Mouse (Mus musculus): ENCODE results near the gene Taf11.
A peak's percentile ranks its signal among the peaks of the same experiment; 100 is the strongest.

Taf11 gene

GRCm38 (mm10) chr17:27920676-27921075 is 11.0 kb upstream of the Taf11 start:
- no peak for ATAC-seq (ENCODE audit: low TSS enrichment)

GRCm38 (mm10) chr17:27916366-27916765 is 6.7 kb upstream of the Taf11 start:
- ATAC-seq (ENCODE audit: low TSS enrichment) = no peak

- ATAC-seq (ENCODE audit: low TSS enrichment) = no peak
Measured at GRCm38 (mm10) chr17:27914742-27915141, 5.1 kb upstream of the Taf11 start.

GRCm38 (mm10) chr17:27911371-27911770 is 1.7 kb upstream of the Taf11 start:
- no peak for ATAC-seq (ENCODE audit: low TSS enrichment)

GRCm38 (mm10) chr17:27908888-27909621 is 589 bp downstream of the Taf11 start, which contains the start of gene Anks1:
Anks1 (plus strand) TSS chr17:27909306.
- peak; percentile 50 for ATAC-seq (ENCODE audit: low TSS enrichment)

GRCm38 (mm10) chr17:27908206-27908887 is 1.3 kb downstream of the Taf11 start:
- ATAC-seq (ENCODE audit: low TSS enrichment) = no peak

GRCm38 (mm10) chr17:27907512-27908205 is 2.0 kb downstream of the Taf11 start:
- peak; percentile 48; the same call in 1 of the 2 replicates for ATAC-seq (ENCODE audit: low TSS enrichment)

GRCm38 (mm10) chr17:27886499-27887210 is 23.0 kb downstream of the Taf11 start:
- ATAC-seq (ENCODE audit: low TSS enrichment) = no peak

GRCm38 (mm10) chr17:27883994-27884393 is 25.6 kb downstream of the Taf11 start:
- ATAC-seq (ENCODE audit: low TSS enrichment) = no peak

- ATAC-seq (ENCODE audit: low TSS enrichment) = no peak
Measured at GRCm38 (mm10) chr17:27883129-27883528, 26.5 kb downstream of the Taf11 start.

- ATAC-seq (ENCODE audit: low TSS enrichment) = no peak
Measured at GRCm38 (mm10) chr17:27881518-27881917, 28.1 kb downstream of the Taf11 start.

GRCm38 (mm10) chr17:27874510-27874909 is 35.1 kb downstream of the Taf11 start:
- ATAC-seq (ENCODE audit: low TSS enrichment) = no peak

- no peak for ATAC-seq (ENCODE audit: low TSS enrichment)
Measured at GRCm38 (mm10) chr17:27873583-27873982, 36.1 kb downstream of the Taf11 start.

- peak; percentile 95 for ATAC-seq (ENCODE audit: low TSS enrichment)
Measured at GRCm38 (mm10) chr17:27871851-27872250, 37.8 kb downstream of the Taf11 start.

GRCm38 (mm10) chr17:27866737-27867136 is 42.9 kb downstream of the Taf11 start:
- ATAC-seq (ENCODE audit: low TSS enrichment) = no peak

GRCm38 (mm10) chr17:27865461-27865860 is 44.2 kb downstream of the Taf11 start:
- ATAC-seq (ENCODE audit: low TSS enrichment) = no peak

- ATAC-seq (ENCODE audit: low TSS enrichment) = no peak
Measured at GRCm38 (mm10) chr17:27859131-27859530, 50.5 kb downstream of the Taf11 start.

GRCm38 (mm10) chr17:27857649-27858475 is 51.8 kb downstream of the Taf11 start:
- no peak for ATAC-seq (ENCODE audit: low TSS enrichment)

GRCm38 (mm10) chr17:27856798-27857648 is 52.6 kb downstream of the Taf11 start:
- peak; percentile 65 for ATAC-seq (ENCODE audit: low TSS enrichment)

- ATAC-seq (ENCODE audit: low TSS enrichment) = peak; percentile 88
Measured at GRCm38 (mm10) chr17:27856265-27856797, 53.3 kb downstream of the Taf11 start, which contains the start of gene Uhrf1bp1. Uhrf1bp1 (plus strand) TSS chr17:27856441.

Measured in frontal cortex, adult (tissue).